ENCODE assay signal across 12 mouse cellular contexts in genomic region chr17:5237765-5238164, GRCm38 (mm10).
DNase-seq lines count a peak whose midpoint lies in the region; ATAC-seq and TF ChIP-seq lines count a peak whose summit lies in the region.
"Had no signal": no experiment of that assay in that cellular context is flagged by ENCODE, and none has a peak within 500 bp of the region (broad histone marks: within the 10 kb centered on the region; RNA-seq: fewer than 3 reads in every experiment).

No protein-coding gene starts in this region.

- H3K9me3 ChIP-seq in neural tube, embryonic 13.5 days: no peaks in the 10 kb centered on the region
- H3K9me3 ChIP-seq in limb, embryonic 12.5 days: no peaks in the 10 kb centered on the region
- no peaks in the 10 kb centered on the region for H3K9me3 ChIP-seq in midbrain, postnatal 0 days (ENCODE audit: low read length)
- H3K9me3 ChIP-seq: heart, embryonic 12.5 days; liver, embryonic 12.5 days had no signal

- no peak overlapping the region for H3K4me2 ChIP-seq in neural tube, embryonic 13.5 days
- H3K4me2 ChIP-seq in limb, embryonic 12.5 days: no peak overlapping the region
- H3K4me2 ChIP-seq in midbrain, postnatal 0 days (ENCODE audit: low read depth, low read length, poor library complexity, severe bottlenecking): no peak overlapping the region
- H3K4me2 ChIP-seq: heart, embryonic 12.5 days had no signal

- no peak overlapping the region for H3K9ac ChIP-seq in neural tube, embryonic 13.5 days
- H3K9ac ChIP-seq in limb, embryonic 12.5 days (replicated peaks): no peak overlapping the region
- no peak overlapping the region for H3K9ac ChIP-seq in midbrain, postnatal 0 days (replicated peaks; ENCODE audit: low read length, poor library complexity, severe bottlenecking)
- H3K9ac ChIP-seq: heart, embryonic 12.5 days; liver, embryonic 12.5 days had no signal

- WGBS in neural tube, embryonic 13.5 days: 53% methylated on average over 3 of the region's 3 CpGs
- 43% methylated on average over 3 of the region's 3 CpGs for WGBS in limb, embryonic 12.5 days
- WGBS in midbrain, postnatal 0 days: 44% methylated on average over 3 of the region's 3 CpGs

- intact Hi-C loops in gastrocnemius, adult 2 months (cut with DNase I): no loop called here

- H3K36me3 ChIP-seq in neural tube, embryonic 13.5 days: no peaks in the 10 kb centered on the region
- H3K36me3 ChIP-seq in limb, embryonic 12.5 days: peaks cover 2% of the 10 kb centered on the region
- H3K36me3 ChIP-seq in midbrain, postnatal 0 days (ENCODE audit: insufficient read depth, low read length): no peaks in the 10 kb centered on the region
- H3K36me3 ChIP-seq: heart, embryonic 12.5 days had no signal

- H3K4me1 ChIP-seq in neural tube, embryonic 13.5 days (replicated peaks): peaks cover 73% of the 10 kb centered on the region
- H3K4me1 ChIP-seq in limb, embryonic 12.5 days (replicated peaks): peaks cover 75% of the 10 kb centered on the region
- peaks cover 11% of the 10 kb centered on the region for H3K4me1 ChIP-seq in midbrain, postnatal 0 days (ENCODE audit: insufficient read depth, low read length)

- no peak for DNase-seq in gastrocnemius, adult 2 months
- DNase-seq in gastrocnemius, postnatal 25 days: no peak
- no peak for DNase-seq in neural tube, embryonic 10.5 days (ENCODE audit: extremely low spot score, low spot score)
- no peak for DNase-seq in midbrain, postnatal 0 days (ENCODE audit: low spot score)
- DNase-seq: cerebellum, adult 8-10 months; kidney, adult 9 months; right cerebral cortex, postnatal 4 days had no signal

- no peaks in the 10 kb centered on the region for H3K27me3 ChIP-seq in neural tube, embryonic 13.5 days
- no peaks in the 10 kb centered on the region for H3K27me3 ChIP-seq in limb, embryonic 12.5 days
- H3K27me3 ChIP-seq in midbrain, postnatal 0 days (ENCODE audit: insufficient read depth, low read length): no peaks in the 10 kb centered on the region
- H3K27me3 ChIP-seq: heart, embryonic 12.5 days; liver, embryonic 12.5 days had no signal

- TF ChIP-seq CTCF in gastrocnemius, adult 2 months (IDR thresholded peaks at IDR 0.05): no peak
- TF ChIP-seq CTCF in midbrain, postnatal 0 days (IDR thresholded peaks at IDR 0.05): no peak

- no peak for ATAC-seq in neural tube, embryonic 13.5 days (ENCODE audit: low read depth)
- ATAC-seq in limb, embryonic 12.5 days (ENCODE audit: insufficient number of reproducible peaks, insufficient read depth, low FRiP score, low TSS enrichment, low read depth): no peak
- no peak for ATAC-seq in erythroid progenitor cell, adult 5-6 weeks (replicated peaks; ENCODE audit: low FRiP score, poor library complexity, severe bottlenecking)
- no peak for ATAC-seq in midbrain, postnatal 0 days (ENCODE audit: low FRiP score)
- ATAC-seq: liver, embryonic 12.5 days had no signal

- H3K4me3 ChIP-seq in gastrocnemius, adult 2 months: no peak overlapping the region
- H3K4me3 ChIP-seq in neural tube, embryonic 13.5 days: no peak overlapping the region
- H3K4me3 ChIP-seq in limb, embryonic 12.5 days (replicated peaks): no peak overlapping the region
- no peak overlapping the region for H3K4me3 ChIP-seq in midbrain, postnatal 0 days (ENCODE audit: low read depth, low read length)
- H3K4me3 ChIP-seq: heart, embryonic 12.5 days; liver, embryonic 12.5 days had no signal

- peak overlapping the region; percentile 43; the same call in 1 of the 2 replicates for H3K27ac ChIP-seq in gastrocnemius, adult 2 months
- peak overlapping the region; percentile 34; the same call in 1 of the 2 replicates for H3K27ac ChIP-seq in neural tube, embryonic 13.5 days (replicated peaks)
- H3K27ac ChIP-seq in limb, embryonic 12.5 days: 0 out of 2 replicates have a peak overlapping the region, but pooled peaks have one; percentile 9
- no peak overlapping the region for H3K27ac ChIP-seq in midbrain, postnatal 0 days (ENCODE audit: low read depth, low read length)
- H3K27ac ChIP-seq: liver, embryonic 12.5 days had no signal
